Mouse (Mus musculus) gastrocnemius, adult 2 months (tissue): ENCODE data around the gene Hoxa2. TPM values are rescaled to one million over a fixed set of nuclear protein-coding genes. Genes with fewer than 3 reads are reported as not detected.

ENCODE experiments used
- DNase-seq: peaks from one replicate; pipeline ENCODE4 v3.0.0; 2022
- H3K27ac ChIP-seq: fragments of 200-600 bp; 2 replicates; pipeline ENCODE4 v1.8.1; 2022; ENCODE audit warnings: mild to moderate bottlenecking
- H3K4me3 ChIP-seq: fragments of 200-600 bp; 2 replicates; pipeline ENCODE4 v1.8.1; 2022; ENCODE audit warnings: mild to moderate bottlenecking, moderate library complexity
- CTCF ChIP-seq: fragments of 200-600 bp; IDR thresholded peaks from 2 replicates; pipeline ENCODE4 v1.8.1; 2022; ENCODE audit warnings: antibody characterized with exemption, mild to moderate bottlenecking, moderate library complexity
- intact Hi-C: fragments of 180-260 bp; cut with DNase I; formaldehyde crosslinking; loops from one replicate; pipeline ENCODE4 v1.15.1; 2025
- total RNA-seq, 2 experiments: library from RNA; stranded (reverse); gene quantifications; 2 replicates each; pipeline ENCODE4 v1.2.3; 2021

Hoxa2 gene
- total RNA-seq, 2 experiments from 2014 or later = 0.47 to 0.56 TPM

- intact Hi-C loops = no loop called here
- TF ChIP-seq CTCF = no peak
- no peak overlapping the region for H3K4me3 ChIP-seq
- DNase-seq = no peak
- no peak overlapping the region for H3K27ac ChIP-seq
Measured at GRCm38 (mm10) chr6:52173648-52174047, 9.0 kb upstream of the Hoxa2 start.

GRCm38 (mm10) chr6:52172501-52172900 is 7.9 kb upstream of the Hoxa2 start:
- Histone ChIP-seq H3K27ac (peak overlapping the region; percentile 75), H3K4me3 (peak overlapping the region; percentile 71)
- peak; percentile 90 for DNase-seq
- TF ChIP-seq CTCF = no peak
- intact Hi-C loops = no loop called here

- no peak for DNase-seq
- H3K27ac ChIP-seq = peak overlapping the region; percentile 75; the same call in 1 of the 2 replicates
- H3K4me3 ChIP-seq = peak overlapping the region; percentile 71
- no peak for TF ChIP-seq CTCF
- intact Hi-C loops = no loop called here
Measured at GRCm38 (mm10) chr6:52171938-52172337, 7.3 kb upstream of the Hoxa2 start.

GRCm38 (mm10) chr6:52171331-52171730 is 6.7 kb upstream of the Hoxa2 start:
- Histone ChIP-seq H3K27ac (peak overlapping the region; percentile 41; the same call in 1 of the 2 replicates), H3K4me3 (no peak overlapping the region)
- no peak for DNase-seq
- intact Hi-C loops = no loop called here
- TF ChIP-seq CTCF = no peak

GRCm38 (mm10) chr6:52170898-52171223 is 6.2 kb upstream of the Hoxa2 start:
- TF ChIP-seq CTCF = no peak
- H3K4me3 ChIP-seq = peak overlapping the region; percentile 36; the same call in 1 of the 2 replicates
- intact Hi-C loops = no loop called here
- DNase-seq = no peak
- peak overlapping the region; percentile 41 for H3K27ac ChIP-seq

GRCm38 (mm10) chr6:52170166-52170897 is 5.7 kb upstream of the Hoxa2 start:
- TF ChIP-seq CTCF = no peak
- no peak for DNase-seq
- Histone ChIP-seq H3K27ac (peak overlapping the region; percentile 41), H3K4me3 (peak overlapping the region; percentile 36)
- intact Hi-C loops = no loop called here

GRCm38 (mm10) chr6:52169499-52170165 is 5.0 kb upstream of the Hoxa2 start:
- no peak for TF ChIP-seq CTCF
- intact Hi-C loops = no loop called here
- DNase-seq = no peak
- Histone ChIP-seq H3K27ac (no peak overlapping the region), H3K4me3 (no peak overlapping the region; the same call in 1 of the 2 replicates)

- peak overlapping the region; percentile 0; the same call in 1 of the 2 replicates for H3K27ac ChIP-seq
- no peak for TF ChIP-seq CTCF
- peak; percentile 79 for DNase-seq
Measured at GRCm38 (mm10) chr6:52168191-52169055, 3.8 kb upstream of the Hoxa2 start.

GRCm38 (mm10) chr6:52167736-52168161 is 3.1 kb upstream of the Hoxa2 start:
- Histone ChIP-seq H3K27ac (no peak overlapping the region), H3K4me3 (no peak overlapping the region)
- TF ChIP-seq CTCF = no peak
- DNase-seq = no peak
- intact Hi-C loops = no loop called here

More at GRCm38 (mm10) chr6:52168191-52169055, 3.8 kb upstream of the Hoxa2 start:
- intact Hi-C loops = no loop called here
- H3K4me3 ChIP-seq = peak overlapping the region; percentile 51

GRCm38 (mm10) chr6:52167176-52167575 is 2.5 kb upstream of the Hoxa2 start:
- no peak for DNase-seq
- intact Hi-C loops = no loop called here
- H3K4me3 ChIP-seq = no peak overlapping the region
- no peak for TF ChIP-seq CTCF
- H3K27ac ChIP-seq = no peak overlapping the region

- no peak for DNase-seq
- intact Hi-C loops = no loop called here
- no peak overlapping the region for H3K4me3 ChIP-seq
- no peak overlapping the region for H3K27ac ChIP-seq
- no peak for TF ChIP-seq CTCF
Measured at GRCm38 (mm10) chr6:52166431-52167077, 1.9 kb upstream of the Hoxa2 start.
